Comparison of ENCODE assay signal across 18 mouse cellular contexts in the genomic region with DNA sequence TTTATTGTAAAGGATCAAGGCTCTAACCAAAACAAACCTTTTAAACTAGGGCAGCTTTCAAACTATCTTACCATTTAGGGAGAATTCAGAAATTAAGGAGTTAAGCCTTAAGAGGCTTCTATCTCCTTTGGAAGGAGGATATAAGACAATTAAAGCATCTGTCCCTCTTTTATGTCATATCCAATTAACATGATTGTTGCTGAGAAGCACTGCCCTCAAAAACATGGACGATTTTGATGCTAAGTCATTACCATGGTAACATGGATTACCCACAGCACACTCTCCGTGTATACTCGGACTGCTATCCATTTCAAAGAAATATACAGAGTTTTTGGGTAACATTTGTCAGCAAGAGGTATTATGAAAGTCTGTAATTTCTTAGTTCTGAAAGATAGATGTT. TPM values are rescaled to one million over a fixed set of nuclear protein-coding genes. Genes with fewer than 3 reads are reported as not detected.
"Had no signal": no experiment of that assay in that cellular context is flagged by ENCODE, and none has a peak within 500 bp of the region (broad histone marks: within the 10 kb centered on the region; RNA-seq: fewer than 3 reads in every experiment).

No protein-coding gene starts in this region.

- ATAC-seq: liver, embryonic 12.5 days; liver, postnatal 0 days; lung, postnatal 0 days; midbrain, embryonic 13.5 days; midbrain, embryonic 15.5 days; midbrain, embryonic 16.5 days had no signal

- DNase-seq: left cerebral cortex, postnatal 4 days; liver; liver, embryonic 13.5 days; liver, postnatal 0 days; lung, adult 18-20 months; lung, adult 2 months; lung, embryonic 14.5 days; lung, postnatal 10 days; lung, postnatal 14 days; lung, postnatal 36 days; lung, postnatal 4 days; midbrain, embryonic 14.5 days had no signal

RNA-seq across cellular contexts. Expression of a gene that starts 23.0 kb away (rescaled TPM):
- total RNA-seq: monocyte, adult 5-6 weeks had no signal
